Mouse (Mus musculus): ENCODE data around the gene Noto. TPM values are rescaled to one million over a fixed set of nuclear protein-coding genes. Genes with fewer than 3 reads are reported as not detected.

Gene Noto
- total RNA-seq (2021) = not detected

GRCm38 (mm10) chr6:85423836-85424379 lies at the start of gene Noto:
Gene Noto, plus strand, starts transcription at chr6:85423886.
- intact Hi-C loops (cut with DNase I) = no loop called here
- no peak for DNase-seq (ENCODE audit: low spot score in 2 of 2)

DNA sequence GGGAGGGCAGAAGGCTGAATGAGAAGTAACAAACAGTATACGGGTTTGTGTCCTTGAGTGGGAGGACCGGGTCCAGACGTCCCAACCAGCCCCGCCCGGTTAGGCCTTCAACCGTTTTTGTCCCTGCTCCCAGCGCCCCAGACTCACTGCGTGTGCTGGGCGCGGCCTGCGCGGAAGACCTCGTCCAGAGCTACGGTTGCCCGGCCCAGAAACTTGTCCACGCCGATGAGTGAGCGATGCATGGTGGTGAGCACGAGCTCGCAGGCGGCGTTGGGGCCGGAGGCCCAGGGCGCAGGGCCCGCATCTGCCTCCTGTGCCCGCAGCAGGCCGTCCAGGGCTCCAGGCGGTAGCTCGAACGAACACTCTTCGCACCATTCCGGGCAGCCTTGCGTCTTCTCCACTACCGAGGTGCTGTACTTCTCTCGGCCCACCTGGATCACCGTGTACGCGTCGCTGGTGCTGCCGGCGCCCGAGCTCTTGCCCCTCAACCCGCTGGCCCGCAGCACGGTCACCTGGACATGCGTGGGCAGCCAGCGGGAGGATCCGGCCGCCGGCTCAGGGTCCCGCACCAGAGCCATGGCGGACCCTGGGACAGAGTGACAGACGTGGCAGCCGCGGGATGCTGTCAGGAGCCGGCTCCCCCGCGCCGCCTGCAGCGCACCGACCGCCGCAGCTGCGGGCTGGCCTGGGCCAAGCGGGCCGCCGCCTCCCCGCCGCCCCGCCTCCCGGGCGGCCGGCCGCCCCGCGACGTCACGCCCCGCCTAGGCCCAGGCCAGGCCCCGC lies 49.5 kb upstream of the Noto start, which contains the start of gene Rab11fip5:
Rab11fip5 (minus strand) TSS at position 684 of the 783 bp plus-strand sequence.
- intact Hi-C loops (cut with DNase I) = loop anchor here (1.0 kb wide), 1 partner anchor 41 kb away; the partner anchor contains the start of gene Sfxn5
- peak; percentile 32 to 33 for DNase-seq (ENCODE audit: low spot score in 2 of 2)

DNA sequence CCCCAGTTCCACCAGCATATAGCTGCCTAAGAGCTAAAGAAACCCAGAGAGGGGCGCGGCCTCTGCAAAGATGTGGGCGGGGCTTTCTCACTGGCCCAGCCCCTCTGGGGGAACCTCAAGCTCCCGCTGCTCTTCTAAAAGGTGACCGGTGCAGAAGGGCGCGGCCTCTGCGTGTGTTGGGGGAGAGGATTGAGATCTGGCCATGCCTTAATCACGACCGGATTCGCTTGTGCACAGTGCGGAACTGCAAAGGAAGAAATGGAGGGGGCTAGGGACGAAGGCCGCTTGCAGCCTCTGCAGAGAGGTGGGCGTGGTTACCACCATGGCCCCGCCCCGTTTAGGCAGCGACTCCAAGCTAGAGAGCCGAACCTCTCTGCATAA lies 49.0 kb upstream of the Noto start:
- DNase-seq (ENCODE audit: low spot score in 2 of 2) = peak; percentile 94 to 97
- intact Hi-C loops (cut with DNase I) = loop anchor here (1.0 kb wide), 1 partner anchor 41 kb away; the partner anchor contains the start of gene Sfxn5

DNA sequence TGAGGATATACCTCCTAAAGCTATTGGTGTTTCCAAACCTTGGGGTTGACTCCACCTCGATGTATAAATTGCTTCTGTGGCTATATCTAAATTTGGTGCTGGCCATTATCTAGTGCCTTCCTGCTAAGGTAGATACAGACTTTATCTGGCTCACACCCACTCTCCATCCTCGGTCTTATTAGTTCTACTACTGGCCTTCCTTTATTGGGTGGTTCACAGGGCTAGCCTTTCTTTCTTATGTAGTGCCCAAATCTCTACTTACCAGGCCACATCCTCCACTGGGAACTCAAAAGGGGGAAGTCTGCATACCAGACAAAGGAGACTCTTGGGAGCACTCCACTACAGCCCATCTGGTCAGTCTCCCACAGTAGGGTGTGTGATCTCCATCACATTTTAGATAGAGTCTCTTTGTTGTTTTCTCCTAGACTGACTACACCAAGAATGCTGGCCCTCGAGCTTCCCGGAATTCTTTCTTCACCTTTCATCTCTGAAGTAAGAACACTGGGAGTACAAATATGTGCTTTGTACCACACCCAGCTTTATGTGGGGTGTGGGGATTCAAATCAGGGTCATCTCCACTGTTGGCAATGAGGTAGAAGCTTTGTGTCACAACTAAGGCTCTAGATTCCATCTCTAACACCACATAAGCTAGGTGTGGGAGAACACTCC lies 46.5 kb upstream of the Noto start:
- no peak for DNase-seq (ENCODE audit: low spot score in 2 of 2)
- intact Hi-C loops (cut with DNase I) = no loop called here

GRCm38 (mm10) chr6:85377876-85378275 lies 45.8 kb upstream of the Noto start:
- intact Hi-C loops (cut with DNase I) = no loop called here
- no peak for DNase-seq (ENCODE audit: low spot score in 2 of 2)

GRCm38 (mm10) chr6:85378629-85379028 lies 45.1 kb upstream of the Noto start:
- DNase-seq (ENCODE audit: low spot score in 2 of 2) = no peak
- intact Hi-C loops (cut with DNase I) = no loop called here

GRCm38 (mm10) chr6:85380201-85380900 lies 43.3 kb upstream of the Noto start:
- peak; percentile 77 to 90 for DNase-seq (ENCODE audit: low spot score in 2 of 2)
- intact Hi-C loops (cut with DNase I) = loop anchor here (2.0 kb wide), 1 partner anchor 34 kb away; no protein-coding TSS in a partner anchor

DNA sequence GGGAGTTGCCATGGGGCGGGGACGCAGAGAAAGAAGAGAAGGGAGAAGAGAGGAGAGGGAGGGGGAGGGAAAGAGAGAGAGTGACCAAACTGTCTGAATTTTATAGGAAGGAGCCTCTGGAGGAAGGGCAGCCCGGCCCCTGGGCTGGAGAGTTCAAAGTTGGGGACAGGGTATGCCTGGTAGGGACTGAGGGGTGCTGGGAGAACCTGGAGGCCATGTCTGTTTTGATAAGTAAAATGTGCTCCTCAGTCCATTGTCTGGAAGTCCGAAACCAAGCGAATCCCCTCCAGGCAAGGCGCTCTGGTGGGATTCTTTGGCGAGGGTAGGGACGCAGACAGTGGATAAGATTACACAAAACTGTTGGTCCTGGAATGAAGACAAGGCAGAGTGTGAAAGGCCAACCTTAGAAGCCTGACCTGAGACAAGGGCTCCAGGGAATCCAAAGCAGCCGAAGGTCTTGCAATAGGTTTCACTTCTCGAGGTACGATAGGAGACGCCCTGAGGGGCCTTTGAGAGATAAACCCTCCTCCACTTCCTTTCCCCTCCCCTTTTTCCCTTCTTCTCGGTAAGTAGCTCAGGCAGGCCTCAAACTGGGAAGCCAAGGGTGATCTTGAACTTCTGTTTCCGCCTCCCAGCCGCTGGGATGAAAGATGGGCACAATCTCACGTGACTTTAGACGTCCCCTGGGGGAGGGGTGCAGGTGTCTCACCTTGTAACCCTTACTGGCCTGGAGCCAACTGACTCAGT lies 42.6 kb upstream of the Noto start:
- no peak for DNase-seq (ENCODE audit: low spot score in 2 of 2)
- intact Hi-C loops (cut with DNase I) = loop anchor here (2.0 kb wide), 1 partner anchor 34 kb away; no protein-coding TSS in a partner anchor

GRCm38 (mm10) chr6:85381648-85382020 lies 42.1 kb upstream of the Noto start:
- DNase-seq (ENCODE audit: low spot score in 2 of 2) = no peak
- intact Hi-C loops (cut with DNase I) = loop anchor here (2.0 kb wide), 1 partner anchor 35 kb away; no protein-coding TSS in a partner anchor

- DNase-seq (ENCODE audit: low spot score in 2 of 2) = no peak
- intact Hi-C loops (cut with DNase I) = no loop called here
These were observed 40.9 kb upstream of the Noto start for GRCm38 (mm10) chr6:85382791-85383190.

GRCm38 (mm10) chr6:85388608-85389007 lies 35.1 kb upstream of the Noto start:
- DNase-seq (ENCODE audit: low spot score in 2 of 2) = no peak
- intact Hi-C loops (cut with DNase I) = no loop called here

DNA sequence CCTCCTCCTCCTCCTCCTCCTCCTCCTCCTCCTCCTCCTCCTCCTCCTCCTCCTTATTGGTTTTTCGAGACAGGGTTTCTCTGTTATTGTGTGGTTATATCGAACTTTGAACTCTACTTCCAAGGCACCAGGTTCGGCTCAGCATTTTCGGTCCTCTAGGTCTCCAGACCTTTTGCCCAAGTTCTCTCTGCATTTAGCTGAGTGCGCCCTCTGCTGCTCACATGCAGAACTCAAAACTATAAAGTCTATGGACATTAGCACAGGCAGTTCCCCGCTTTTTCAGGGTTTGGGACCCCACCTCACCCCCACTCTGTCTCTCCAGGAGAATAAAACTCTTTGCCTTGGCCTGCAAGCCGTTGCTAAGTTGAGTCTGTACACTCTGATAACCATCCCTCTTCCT lies 31.9 kb upstream of the Noto start:
- intact Hi-C loops (cut with DNase I) = loop anchor here (1.0 to 5.0 kb wide), 2 partner anchors 46 to 240 kb away; no protein-coding TSS in a partner anchor
- DNase-seq (ENCODE audit: low spot score in 2 of 2) = peak; percentile 61 to 66

- DNase-seq (ENCODE audit: low spot score in 2 of 2) = no peak
- intact Hi-C loops (cut with DNase I) = loop anchor here (5.0 kb wide), 1 partner anchor 158 kb away; no protein-coding TSS in a partner anchor
These were observed 28.3 kb upstream of the Noto start for GRCm38 (mm10) chr6:85395360-85395759.

- intact Hi-C loops (cut with DNase I) = loop anchor here (5.0 kb wide), 1 partner anchor 160 kb away; no protein-coding TSS in a partner anchor
- DNase-seq (ENCODE audit: low spot score in 2 of 2) = peak; percentile 28 to 44
These were observed 26.5 kb upstream of the Noto start for GRCm38 (mm10) chr6:85397165-85397564.

- intact Hi-C loops (cut with DNase I) = loop anchor here (5.0 kb wide), 1 partner anchor 162 kb away; no protein-coding TSS in a partner anchor
- peak in 1 of 2 experiments; percentile 8 for DNase-seq (ENCODE audit: low spot score in 2 of 2)
These were observed 24.0 kb upstream of the Noto start for GRCm38 (mm10) chr6:85399715-85400114.

GRCm38 (mm10) chr6:85402613-85403012 lies 21.1 kb upstream of the Noto start:
- no peak for DNase-seq (ENCODE audit: low spot score in 2 of 2)
- intact Hi-C loops (cut with DNase I) = no loop called here

DNA sequence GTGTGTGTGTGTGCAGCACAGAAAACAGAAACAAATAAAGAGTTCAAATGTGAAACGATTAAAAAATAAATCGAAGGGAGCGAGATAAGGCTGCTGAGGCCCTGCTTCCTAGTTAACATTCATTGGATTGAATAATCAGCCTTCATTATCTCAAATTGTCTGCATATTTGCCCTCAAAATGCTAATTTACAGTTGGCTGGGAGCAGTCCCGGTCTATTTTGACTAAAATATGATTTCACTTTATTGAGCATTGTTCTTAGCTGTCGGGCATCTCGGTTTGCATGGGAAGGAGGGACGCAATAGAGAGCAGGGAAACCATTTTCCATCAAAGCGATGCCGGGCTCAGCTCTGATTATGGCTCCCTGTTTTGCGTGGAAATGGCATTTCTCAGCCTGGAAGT lies 20.6 kb upstream of the Noto start:
- intact Hi-C loops (cut with DNase I) = no loop called here

DNA sequence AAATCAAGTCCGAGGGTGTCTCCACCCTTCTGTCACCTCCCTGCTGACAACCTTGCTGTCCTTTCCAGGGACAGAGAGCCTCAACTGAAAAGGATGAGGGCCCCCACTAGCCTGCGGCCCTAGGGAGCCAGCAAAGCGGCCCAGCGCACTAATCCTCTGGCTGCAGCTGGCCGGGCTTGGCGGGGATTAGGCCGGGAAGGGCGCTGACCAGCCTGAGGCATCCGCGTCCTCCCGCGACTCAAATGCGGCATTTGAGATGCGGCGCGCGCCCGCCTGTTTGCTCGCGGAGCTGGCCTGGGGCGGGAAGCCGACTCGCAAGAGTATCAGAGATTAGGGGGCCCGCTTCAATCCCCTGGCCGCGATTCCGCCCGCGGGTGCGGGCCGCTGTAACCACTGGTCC lies 14.7 kb upstream of the Noto start:
- intact Hi-C loops (cut with DNase I) = no loop called here
- DNase-seq (ENCODE audit: low spot score in 2 of 2) = no peak

More for the DNA sequence above, 20.6 kb upstream of the Noto start:
- DNase-seq (ENCODE audit: low spot score in 2 of 2) = no peak

DNA sequence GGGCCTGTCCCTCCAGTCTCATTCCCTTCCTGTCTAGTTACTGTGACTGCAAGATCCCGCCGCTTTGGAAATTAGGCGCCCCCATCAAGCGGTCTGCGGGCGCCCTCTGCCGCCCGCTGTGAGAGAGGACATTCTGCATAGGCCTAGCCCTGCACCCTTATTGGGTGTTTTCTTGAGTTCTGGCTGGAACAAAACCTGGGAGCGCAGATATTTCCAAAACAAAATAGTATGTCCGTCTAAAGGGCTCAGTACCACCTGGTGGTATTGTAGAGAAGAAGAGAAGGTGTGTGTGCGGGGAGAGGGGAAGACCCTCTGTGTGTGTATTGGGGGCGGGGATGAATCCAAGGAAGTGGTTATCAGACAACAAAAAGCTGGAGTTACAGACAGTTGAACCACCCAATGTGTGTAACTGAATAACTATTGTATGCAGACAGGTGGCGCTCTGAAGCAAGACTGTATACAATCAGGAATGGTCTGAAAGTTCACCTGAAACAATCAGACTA lies 12.9 kb upstream of the Noto start:
- intact Hi-C loops (cut with DNase I) = loop anchor here (2.0 kb wide), 1 partner anchor 256 kb away; no protein-coding TSS in a partner anchor

More for the DNA sequence above, 12.9 kb upstream of the Noto start:
- peak; percentile 18 to 52 for DNase-seq (ENCODE audit: low spot score in 2 of 2)
